Mouse (Mus musculus) embryonic fibroblast, embryonic 13.5 days (primary cell): ENCODE results near the gene Cxcr4. TPM values are rescaled to one million over a fixed set of nuclear protein-coding genes. Genes with fewer than 3 reads are reported as not detected.

Experiments used
- H3K27ac ChIP-seq: 2 replicates; pipeline ENCODE4 v1.5.1; 2012; ENCODE audit warnings: low read length, control low read depth, inconsistent platforms; ENCODE audit not compliant: insufficient read depth
- H3K4me1 ChIP-seq: 2 replicates; pipeline ENCODE4 v1.6.1; 2011; ENCODE audit warnings: low read length; ENCODE audit not compliant: control insufficient read depth, insufficient read depth
- H3K4me3 ChIP-seq: 2 replicates; pipeline ENCODE4 v1.5.1; 2011; ENCODE audit warnings: mild to moderate bottlenecking, control low read depth, low read length; ENCODE audit not compliant: insufficient read depth
- CTCF ChIP-seq: IDR thresholded peaks from 2 replicates; pipeline ENCODE4 v1.5.1; 2011; ENCODE audit warnings: mild to moderate bottlenecking, control low read depth, low read length, moderate library complexity, borderline replicate concordance; ENCODE audit not compliant: insufficient read depth
- POLR2A ChIP-seq: IDR thresholded peaks from 2 replicates; pipeline ENCODE4 v1.6.1; 2011; ENCODE audit warnings: low read depth, mild to moderate bottlenecking, control low read depth, low read length, moderate library complexity
- polyA plus RNA-seq: library from polyadenylated mRNA; stranded (reverse); fragments of >200 nt; gene quantifications from 2 replicates; pipeline ENCODE4 v1.2.4, GENCODE M21; 2011; ENCODE audit warnings: low read depth; ENCODE audit not compliant: missing spikeins, insufficient read length

Gene Cxcr4
- polyA plus RNA-seq, 1 experiment: 0.84 TPM

GRCm38 (mm10) chr1:128571033-128571432, 21.1 kb downstream of the Cxcr4 start:
- TF ChIP-seq POLR2A (no peak), CTCF (no peak)

GRCm38 (mm10) chr1:128569992-128570648, 22.0 kb downstream of the Cxcr4 start:
- Histone ChIP-seq H3K4me3 (no peak overlapping the region), H3K4me1 (no peaks in the 10 kb centered on the region), H3K27ac (no peak overlapping the region)
- no peak for TF ChIP-seq POLR2A
- no peak for TF ChIP-seq CTCF

More at GRCm38 (mm10) chr1:128571033-128571432, 21.1 kb downstream of the Cxcr4 start:
- Histone ChIP-seq H3K4me3 (no peak overlapping the region), H3K4me1 (no peaks in the 10 kb centered on the region), H3K27ac (no peak overlapping the region)

GRCm38 (mm10) chr1:128567224-128568197, 24.6 kb downstream of the Cxcr4 start:
- Histone ChIP-seq H3K4me1 (no peaks in the 10 kb centered on the region), H3K4me3 (no peak overlapping the region), H3K27ac (no peak overlapping the region)
- TF ChIP-seq CTCF: no peak
- TF ChIP-seq POLR2A: no peak

- TF ChIP-seq POLR2A (no peak), CTCF (no peak)
- no peak overlapping the region for H3K27ac ChIP-seq
- no peaks in the 10 kb centered on the region for H3K4me1 ChIP-seq
- no peak overlapping the region for H3K4me3 ChIP-seq
Observed at GRCm38 (mm10) chr1:128563905-128564304, 28.2 kb downstream of the Cxcr4 start.

- Histone ChIP-seq H3K4me1 (no peaks in the 10 kb centered on the region), H3K4me3 (no peak overlapping the region), H3K27ac (no peak overlapping the region)
- TF ChIP-seq POLR2A (no peak), CTCF (no peak)
Observed at GRCm38 (mm10) chr1:128561325-128561874, 30.7 kb downstream of the Cxcr4 start.

GRCm38 (mm10) chr1:128560452-128561324, 31.4 kb downstream of the Cxcr4 start:
- no peak overlapping the region for H3K27ac ChIP-seq
- TF ChIP-seq CTCF (no peak), POLR2A (no peak)
- no peak overlapping the region for H3K4me3 ChIP-seq
- no peaks in the 10 kb centered on the region for H3K4me1 ChIP-seq

- H3K27ac ChIP-seq: no peak overlapping the region
- H3K4me3 ChIP-seq: no peak overlapping the region
- TF ChIP-seq POLR2A: no peak
- TF ChIP-seq CTCF: no peak
- no peaks in the 10 kb centered on the region for H3K4me1 ChIP-seq
Observed at GRCm38 (mm10) chr1:128557953-128558352, 34.1 kb downstream of the Cxcr4 start.

GRCm38 (mm10) chr1:128552545-128552944, 39.5 kb downstream of the Cxcr4 start:
- H3K27ac ChIP-seq: no peak overlapping the region
- H3K4me1 ChIP-seq: no peaks in the 10 kb centered on the region
- TF ChIP-seq POLR2A (no peak), CTCF (no peak)
- H3K4me3 ChIP-seq: no peak overlapping the region
